Mouse (Mus musculus): Measurements from ENCODE around the gene Adam33. TPM values are rescaled to one million over a fixed set of nuclear protein-coding genes. Genes with fewer than 3 reads are reported as not detected.

Gene Adam33
- total and polyA plus RNA-seq, 2 experiments: 0.28 to 1.7 TPM

GRCm38 (mm10) chr2:131009123-131009522 is 54.5 kb downstream of the Adam33 start:
- no peak for DNase-seq (ENCODE audit: extremely low read depth, low read depth, low spot score)
- H3K27me3 ChIP-seq (ENCODE audit: control insufficient read depth, insufficient read depth, low read length): no peaks in the 10 kb centered on the region
- TF ChIP-seq CTCF (IDR thresholded peaks at IDR 0.05; ENCODE audit: low read depth, low read length) (no peak), POLR2A (IDR thresholded peaks at IDR 0.05; ENCODE audit: extremely low read depth, insufficient read depth, low read length) (no peak)
- H3K27ac ChIP-seq (replicated peaks; ENCODE audit: insufficient read depth, low read depth, low read length): no peak overlapping the region
- H3K9ac ChIP-seq (ENCODE audit: low read depth, low read length): no peak overlapping the region
- H3K79me2 ChIP-seq (ENCODE audit: control insufficient read depth, insufficient read depth, low read length): no peaks in the 10 kb centered on the region
- H3K36me3 ChIP-seq (ENCODE audit: control insufficient read depth, insufficient read depth, low read length): peaks cover 64% of the 10 kb centered on the region
- H3K4me1 ChIP-seq (ENCODE audit: control insufficient read depth, insufficient read depth, low read length): peaks cover 2% of the 10 kb centered on the region; the same call in 1 of the 2 replicates
- WGBS: 89% methylated on average over 2 of the region's 2 CpGs
- no peak overlapping the region for H3K4me3 ChIP-seq (ENCODE audit: insufficient read depth, low read depth, low read length)

Other genes starting within 250 kb of the Adam33 start
- 14.8 and 19.9 TPM in 2 replicates for gene 4930402H24Rik, start 157.4 kb downstream of the Adam33 start, total RNA-seq (2014; rRNA removed)
- gene 4930402H24Rik, start 157.4 kb downstream of the Adam33 start, polyA plus RNA-seq (2012; rRNA removed): 15.4 and 18.2 TPM in 2 replicates
- 27.2 and 32.6 TPM in 2 replicates for gene Atrn, start 157.3 kb downstream of the Adam33 start, total RNA-seq (2014; rRNA removed)
- 13.5 and 16.6 TPM in 2 replicates for gene Atrn, start 157.3 kb downstream of the Adam33 start, polyA plus RNA-seq (2012; rRNA removed)
- not detected in 2 replicates for gene Gfra4, start 20.7 kb downstream of the Adam33 start, total RNA-seq (2014; rRNA removed)
- gene Gfra4, start 20.7 kb downstream of the Adam33 start, polyA plus RNA-seq (2012; rRNA removed): 0.07 and 0.17 TPM in 2 replicates
- 4.5 and 5.6 TPM in 2 replicates for gene Siglec1, start 23.0 kb upstream of the Adam33 start, total RNA-seq (2014; rRNA removed)
- gene Siglec1, start 23.0 kb upstream of the Adam33 start, polyA plus RNA-seq (2012; rRNA removed): 3.2 and 9.9 TPM in 2 replicates
- 0.87 and 1.0 TPM in 2 replicates for gene Hspa12b, start 63.5 kb upstream of the Adam33 start, total RNA-seq (2014; rRNA removed)
- gene Hspa12b, start 63.5 kb upstream of the Adam33 start, polyA plus RNA-seq (2012; rRNA removed): 0.67 and 1.1 TPM in 2 replicates
- not detected in 2 replicates for gene Gm11037, start 69.7 kb upstream of the Adam33 start, total RNA-seq (2014; rRNA removed)
- gene Gm11037, start 69.7 kb upstream of the Adam33 start, polyA plus RNA-seq (2012; rRNA removed): not detected in 2 replicates
- gene 1700037H04Rik, start 96.3 kb upstream of the Adam33 start, total RNA-seq (2014; rRNA removed): 3.4 and 3.6 TPM in 2 replicates
- 16.6 and 20.3 TPM in 2 replicates for gene 1700037H04Rik, start 96.3 kb upstream of the Adam33 start, polyA plus RNA-seq (2012; rRNA removed)
- gene Cenpb, start 116.3 kb upstream of the Adam33 start, total RNA-seq (2014; rRNA removed): 27.3 and 27.5 TPM in 2 replicates
- gene Cenpb, start 116.3 kb upstream of the Adam33 start, polyA plus RNA-seq (2012; rRNA removed): 35.2 and 40.5 TPM in 2 replicates
- 0.94 and 1.0 TPM in 2 replicates for gene Cdc25b, start 123.1 kb upstream of the Adam33 start, total RNA-seq (2014; rRNA removed)
- gene Cdc25b, start 123.1 kb upstream of the Adam33 start, polyA plus RNA-seq (2012; rRNA removed): 1.1 and 1.5 TPM in 2 replicates
- gene Spef1, start 123.5 kb upstream of the Adam33 start, total RNA-seq (2014; rRNA removed): 0.37 and 0.81 TPM in 2 replicates
- 0.76 and 0.96 TPM in 2 replicates for gene Spef1, start 123.5 kb upstream of the Adam33 start, polyA plus RNA-seq (2012; rRNA removed)
- 12.4 and 15.4 TPM in 2 replicates for gene Ap5s1, start 143.3 kb upstream of the Adam33 start, total RNA-seq (2014; rRNA removed)
- gene Ap5s1, start 143.3 kb upstream of the Adam33 start, polyA plus RNA-seq (2012; rRNA removed): 49.1 and 53.8 TPM in 2 replicates
- gene Mavs, start 170.2 kb upstream of the Adam33 start, total RNA-seq (2014; rRNA removed): 25.0 and 40.6 TPM in 2 replicates
- gene Mavs, start 170.2 kb upstream of the Adam33 start, polyA plus RNA-seq (2012; rRNA removed): 134 and 135 TPM in 2 replicates
- gene Pank2, start 198.7 kb upstream of the Adam33 start, total RNA-seq (2014; rRNA removed): 16.0 and 16.2 TPM in 2 replicates
- gene Pank2, start 198.7 kb upstream of the Adam33 start, polyA plus RNA-seq (2012; rRNA removed): 6.1 and 6.6 TPM in 2 replicates